Mouse (Mus musculus): Measurements from ENCODE around the gene Pnisr.

Pnisr gene

GRCm38 (mm10) chr4:21847481-21848286 lies at the start of gene Pnisr:
Pnisr (plus strand) TSS chr4:21847583.
- DNase-seq (ENCODE audit: low read depth, low spot score), result peak; percentile 99

GRCm38 (mm10) chr4:21801013-21801412 lies 46.4 kb upstream of the Pnisr start:
- DNase-seq (ENCODE audit: low read depth, low spot score), result no peak

- DNase-seq (ENCODE audit: low read depth, low spot score), result no peak
Observed at GRCm38 (mm10) chr4:21801620-21802019, 45.8 kb upstream of the Pnisr start.

GRCm38 (mm10) chr4:21807204-21807603 lies 40.2 kb upstream of the Pnisr start:
- no peak for DNase-seq (ENCODE audit: low read depth, low spot score)

- DNase-seq (ENCODE audit: low read depth, low spot score), result no peak
Observed at GRCm38 (mm10) chr4:21810608-21811007, 36.8 kb upstream of the Pnisr start.

- no peak for DNase-seq (ENCODE audit: low read depth, low spot score)
Observed at GRCm38 (mm10) chr4:21812635-21813034, 34.7 kb upstream of the Pnisr start.

GRCm38 (mm10) chr4:21814029-21814428 lies 33.4 kb upstream of the Pnisr start:
- DNase-seq (ENCODE audit: low read depth, low spot score), result peak; percentile 76

GRCm38 (mm10) chr4:21826616-21827015 lies 20.8 kb upstream of the Pnisr start:
- no peak for DNase-seq (ENCODE audit: low read depth, low spot score)

GRCm38 (mm10) chr4:21832844-21833243 lies 14.5 kb upstream of the Pnisr start:
- DNase-seq (ENCODE audit: low read depth, low spot score), result no peak

- peak; percentile 93 for DNase-seq (ENCODE audit: low read depth, low spot score)
Observed at GRCm38 (mm10) chr4:21848287-21848630, 876 bp downstream of the Pnisr start.

- no peak for DNase-seq (ENCODE audit: low read depth, low spot score)
Observed at GRCm38 (mm10) chr4:21857481-21857880, 10.1 kb downstream of the Pnisr start.

- no peak for DNase-seq (ENCODE audit: low read depth, low spot score)
Observed at GRCm38 (mm10) chr4:21865226-21865625, 17.8 kb downstream of the Pnisr start.

GRCm38 (mm10) chr4:21878776-21879175 lies 31.4 kb downstream of the Pnisr start:
- no peak for DNase-seq (ENCODE audit: low read depth, low spot score)

GRCm38 (mm10) chr4:21879565-21880220 lies 32.3 kb downstream of the Pnisr start, which contains the start of gene Coq3:
Coq3 (plus strand) TSS chr4:21879673.
- DNase-seq (ENCODE audit: low read depth, low spot score), result peak; percentile 95

- DNase-seq (ENCODE audit: low read depth, low spot score), result no peak
Observed at GRCm38 (mm10) chr4:21882806-21883205, 35.4 kb downstream of the Pnisr start.

GRCm38 (mm10) chr4:21885831-21886230 lies 38.4 kb downstream of the Pnisr start:
- DNase-seq (ENCODE audit: low read depth, low spot score), result peak; percentile 52
